In genomic region chr5:134410307-134410836, GRCm38 (mm10) we compare ENCODE assay signal across 12 mouse cellular contexts. TPM values are rescaled to one million over a fixed set of nuclear protein-coding genes. Genes with fewer than 3 reads are reported as not detected.
DNase-seq lines count a peak whose midpoint lies in the region; ATAC-seq lines count a peak whose summit lies in the region.
"Had no signal": no experiment of that assay in that cellular context is flagged by ENCODE, and none has a peak within 500 bp of the region (broad histone marks: within the 10 kb centered on the region; RNA-seq: fewer than 3 reads in every experiment).

No protein-coding gene starts in this region.

- H3K27ac ChIP-seq in lung, embryonic 15.5 days: no peak overlapping the region
- H3K27ac ChIP-seq in embryonic facial prominence, embryonic 15.5 days (replicated peaks): no peak overlapping the region
- H3K27ac ChIP-seq in liver, embryonic 15.5 days (replicated peaks): no peak overlapping the region; the same call in 1 of the 2 replicates

- H3K9ac ChIP-seq in lung, embryonic 15.5 days: no peak overlapping the region
- H3K9ac ChIP-seq in embryonic facial prominence, embryonic 15.5 days: no peak overlapping the region
- H3K9ac ChIP-seq in liver, embryonic 15.5 days: no peak overlapping the region

- no peaks in the 10 kb centered on the region for H3K9me3 ChIP-seq in lung, embryonic 15.5 days
- no peaks in the 10 kb centered on the region for H3K9me3 ChIP-seq in embryonic facial prominence, embryonic 15.5 days (replicated peaks)
- no peaks in the 10 kb centered on the region for H3K9me3 ChIP-seq in liver, embryonic 15.5 days (replicated peaks)

- peaks cover 81% of the 10 kb centered on the region for H3K36me3 ChIP-seq in lung, embryonic 15.5 days
- peaks cover 93% of the 10 kb centered on the region for H3K36me3 ChIP-seq in embryonic facial prominence, embryonic 15.5 days
- peaks cover 69% of the 10 kb centered on the region for H3K36me3 ChIP-seq in liver, embryonic 15.5 days (replicated peaks)

- ATAC-seq in lung, embryonic 15.5 days (ENCODE audit: borderline replicate concordance, extremely low read depth, low FRiP score, low TSS enrichment): peak; percentile 39; the same call in 1 of the 2 replicates
- ATAC-seq in embryonic facial prominence, embryonic 15.5 days (ENCODE audit: insufficient number of reproducible peaks, low FRiP score, low TSS enrichment, low read depth): peak; percentile 56; the same call in 1 of the 2 replicates
- ATAC-seq in liver, embryonic 15.5 days (ENCODE audit: insufficient read depth): peak; percentile 43
- ATAC-seq: Patski had no signal

- H3K4me1 ChIP-seq in lung, embryonic 15.5 days: peaks cover 5% of the 10 kb centered on the region; the same call in 1 of the 2 replicates
- no peaks in the 10 kb centered on the region; the same call in 1 of the 2 replicates for H3K4me1 ChIP-seq in embryonic facial prominence, embryonic 15.5 days
- H3K4me1 ChIP-seq in liver, embryonic 15.5 days (replicated peaks): peaks cover 14% of the 10 kb centered on the region

- intact Hi-C loops in gastrocnemius, postnatal 36 days (cut with DNase I): no loop called here

- H3K4me2 ChIP-seq in lung, embryonic 15.5 days: no peak overlapping the region
- no peak overlapping the region for H3K4me2 ChIP-seq in embryonic facial prominence, embryonic 15.5 days (replicated peaks)
- H3K4me2 ChIP-seq in liver, embryonic 15.5 days: no peak overlapping the region

- DNase-seq in gastrocnemius, adult 18-20 months (ENCODE audit: low spot score): peak; percentile 17
- no peak for DNase-seq in gastrocnemius, postnatal 36 days
- no peak for DNase-seq in lung, postnatal 14 days
- no peak for DNase-seq in left cerebral cortex, adult 8-10 months (ENCODE audit: low spot score in 2 of 2)
- no peak for DNase-seq in frontal cortex, postnatal 10 days (ENCODE audit: low spot score in 2 of 2)
- DNase-seq: cerebellum, postnatal 14 days; heart, postnatal 10 days; kidney, postnatal 36 days had no signal

- H3K27me3 ChIP-seq in lung, embryonic 15.5 days: no peaks in the 10 kb centered on the region
- H3K27me3 ChIP-seq in embryonic facial prominence, embryonic 15.5 days: no peaks in the 10 kb centered on the region
- H3K27me3 ChIP-seq in liver, embryonic 15.5 days: no peaks in the 10 kb centered on the region
- H3K27me3 ChIP-seq: Patski had no signal

- 93% methylated on average over 7 of the region's 7 CpGs for WGBS in lung, embryonic 15.5 days
- 86% methylated on average over 7 of the region's 7 CpGs for WGBS in embryonic facial prominence, embryonic 15.5 days
- WGBS in liver, embryonic 15.5 days (ENCODE audit: insufficient replicate concordance): 74% methylated on average over 7 of the region's 7 CpGs

- H3K4me3 ChIP-seq in lung, embryonic 15.5 days: no peak overlapping the region
- no peak overlapping the region for H3K4me3 ChIP-seq in embryonic facial prominence, embryonic 15.5 days (replicated peaks)
- no peak overlapping the region for H3K4me3 ChIP-seq in liver, embryonic 15.5 days (replicated peaks)

RNA-seq across cellular contexts. Expression of gene Gtf2ird1, which starts 46.1 kb away (rescaled TPM):
- 10 to 100 TPM; 10.9 to 19.9 TPM for total RNA-seq in gastrocnemius, adult 18-20 months (2021)
- total RNA-seq in gastrocnemius, postnatal 36 days (2021): 1 to 10 TPM; 8.2 to 9.2 TPM
- 75.2 and 78.0 TPM in 2 replicates for polyA plus RNA-seq in lung, embryonic 15.5 days (2015; fragmentation: Nextera tagmentation; extraction: Ambion mirVana)
- 114 and 123 TPM in 2 replicates for polyA plus RNA-seq in embryonic facial prominence, embryonic 15.5 days (2015; fragmentation: Nextera tagmentation; extraction: Ambion mirVana)
- 10.2 and 14.2 TPM in 2 replicates for polyA plus RNA-seq in liver, embryonic 15.5 days (2015; fragmentation: Nextera tagmentation; extraction: Ambion mirVana)
- 10 to 100 TPM; 48.9 to 66.4 (median 52.1) TPM for total RNA-seq in left cerebral cortex, adult 8-10 months (2022)
